Mouse (Mus musculus): ENCODE measurements around the gene Ythdf1. TPM values are rescaled to one million over a fixed set of nuclear protein-coding genes. Genes with fewer than 3 reads are reported as not detected.

Gene Ythdf1
- polyA plus RNA-seq, 1 experiment from 2014 or later: 21.6 TPM

GRCm38 (mm10) chr2:180952731-180953171 is 32.0 kb upstream of the Ythdf1 start:
- H3K27me3 ChIP-seq: peaks cover 73% of the 10 kb centered on the region
- H3K9me3 ChIP-seq (replicated peaks): no peaks in the 10 kb centered on the region
- no peaks in the 10 kb centered on the region for H3K4me1 ChIP-seq (replicated peaks)
- H3K4me2 ChIP-seq: no peak overlapping the region
- no peaks in the 10 kb centered on the region for H3K36me3 ChIP-seq (replicated peaks)
- 26% methylated on average over 9 of the region's 9 CpGs for WGBS (ENCODE audit: insufficient replicate concordance)
- H3K4me3 ChIP-seq (replicated peaks): no peak overlapping the region
- H3K9ac ChIP-seq: no peak overlapping the region
- no peak overlapping the region for H3K27ac ChIP-seq (replicated peaks)
- ATAC-seq (ENCODE audit: insufficient read depth): no peak

- no peaks in the 10 kb centered on the region for H3K4me1 ChIP-seq (replicated peaks)
- H3K36me3 ChIP-seq (replicated peaks): no peaks in the 10 kb centered on the region
- ATAC-seq (ENCODE audit: insufficient read depth): no peak
- H3K4me2 ChIP-seq: no peak overlapping the region
- no peak overlapping the region for H3K4me3 ChIP-seq (replicated peaks)
- no peak overlapping the region for H3K9ac ChIP-seq
- H3K27me3 ChIP-seq: peaks cover 51% of the 10 kb centered on the region
- WGBS (ENCODE audit: insufficient replicate concordance): 17% methylated on average over 1 of the region's 1 CpGs
- H3K27ac ChIP-seq (replicated peaks): no peak overlapping the region
- H3K9me3 ChIP-seq (replicated peaks): no peaks in the 10 kb centered on the region
Measured at GRCm38 (mm10) chr2:180949947-180950346, 29.2 kb upstream of the Ythdf1 start.

- Histone ChIP-seq H3K4me1 (replicated peaks) (no peaks in the 10 kb centered on the region), H3K36me3 (replicated peaks) (no peaks in the 10 kb centered on the region), H3K4me3 (replicated peaks) (no peak overlapping the region), H3K27me3 (no peaks in the 10 kb centered on the region), H3K9ac (no peak overlapping the region), H3K27ac (replicated peaks) (no peak overlapping the region), H3K9me3 (replicated peaks) (no peaks in the 10 kb centered on the region), H3K4me2 (no peak overlapping the region)
- ATAC-seq (ENCODE audit: insufficient read depth): no peak
Measured at GRCm38 (mm10) chr2:180941869-180942268, 21.1 kb upstream of the Ythdf1 start.

GRCm38 (mm10) chr2:180940187-180940586 is 19.4 kb upstream of the Ythdf1 start:
- H3K4me1 ChIP-seq (replicated peaks): no peaks in the 10 kb centered on the region
- H3K9me3 ChIP-seq (replicated peaks): no peaks in the 10 kb centered on the region
- no peak overlapping the region for H3K4me2 ChIP-seq
- H3K27me3 ChIP-seq: no peaks in the 10 kb centered on the region
- no peaks in the 10 kb centered on the region for H3K36me3 ChIP-seq (replicated peaks)
- H3K4me3 ChIP-seq (replicated peaks): no peak overlapping the region
- H3K9ac ChIP-seq: no peak overlapping the region
- H3K27ac ChIP-seq (replicated peaks): no peak overlapping the region
- ATAC-seq (ENCODE audit: insufficient read depth): no peak

GRCm38 (mm10) chr2:180932418-180932817 is 11.7 kb upstream of the Ythdf1 start:
- Histone ChIP-seq H3K4me3 (replicated peaks) (no peak overlapping the region), H3K27me3 (peaks cover 30% of the 10 kb centered on the region), H3K4me1 (replicated peaks) (no peaks in the 10 kb centered on the region), H3K9ac (no peak overlapping the region), H3K36me3 (replicated peaks) (no peaks in the 10 kb centered on the region), H3K9me3 (replicated peaks) (no peaks in the 10 kb centered on the region), H3K27ac (replicated peaks) (no peak overlapping the region), H3K4me2 (no peak overlapping the region)
- WGBS (ENCODE audit: insufficient replicate concordance): 38% methylated on average over 1 of the region's 1 CpGs
- ATAC-seq (ENCODE audit: insufficient read depth): no peak

- Histone ChIP-seq H3K27ac (replicated peaks) (no peak within 1 kb of the TSS), H3K9ac (no peak within 1 kb of the TSS), H3K9me3 (replicated peaks) (no peaks in the 10 kb centered on the region), H3K36me3 (replicated peaks) (no peaks in the 10 kb centered on the region), H3K4me2 (no peak within 1 kb of the TSS), H3K4me1 (replicated peaks) (no peaks in the 10 kb centered on the region), H3K4me3 (replicated peaks) (no peak within 1 kb of the TSS), H3K27me3 (peaks cover 30% of the 10 kb centered on the region)
- 55% methylated on average over 4 of the region's 4 CpGs for WGBS (ENCODE audit: insufficient replicate concordance)
- ATAC-seq (ENCODE audit: insufficient read depth): no peak
Measured at GRCm38 (mm10) chr2:180928723-180929122, 8.0 kb upstream of the Ythdf1 start, which contains the start of gene Birc7. Gene Birc7 (plus strand): TSS chr2:180929023.

- Histone ChIP-seq H3K4me3 (replicated peaks) (no peak overlapping the region), H3K9me3 (replicated peaks) (no peaks in the 10 kb centered on the region), H3K36me3 (replicated peaks) (no peaks in the 10 kb centered on the region), H3K27me3 (peaks cover 8% of the 10 kb centered on the region; the same call in 1 of the 2 replicates), H3K9ac (no peak overlapping the region), H3K4me2 (no peak overlapping the region), H3K27ac (replicated peaks) (no peak overlapping the region), H3K4me1 (replicated peaks) (peaks cover 6% of the 10 kb centered on the region)
- ATAC-seq (ENCODE audit: insufficient read depth): no peak
- 4% methylated on average over 4 of the region's 4 CpGs for WGBS (ENCODE audit: insufficient replicate concordance)
Measured at GRCm38 (mm10) chr2:180925176-180925575, 4.4 kb upstream of the Ythdf1 start.

GRCm38 (mm10) chr2:180922739-180923138 is 2.0 kb upstream of the Ythdf1 start:
- no peak for ATAC-seq (ENCODE audit: insufficient read depth)
- 77% methylated on average over 6 of the region's 6 CpGs for WGBS (ENCODE audit: insufficient replicate concordance)
- Histone ChIP-seq H3K4me3 (replicated peaks) (no peak overlapping the region), H3K9ac (no peak overlapping the region), H3K36me3 (replicated peaks) (peaks cover 11% of the 10 kb centered on the region), H3K9me3 (replicated peaks) (no peaks in the 10 kb centered on the region), H3K27ac (replicated peaks) (no peak overlapping the region), H3K27me3 (no peaks in the 10 kb centered on the region; the same call in 1 of the 2 replicates), H3K4me2 (no peak overlapping the region), H3K4me1 (replicated peaks) (peaks cover 23% of the 10 kb centered on the region)

- peak; percentile 7 for ATAC-seq (ENCODE audit: insufficient read depth)
- H3K27ac ChIP-seq (replicated peaks): peak overlapping the region; percentile 84
- peaks cover 34% of the 10 kb centered on the region for H3K36me3 ChIP-seq (replicated peaks)
- WGBS (ENCODE audit: insufficient replicate concordance): under 1% methylated on average over 61 of the region's 61 CpGs
- H3K4me1 ChIP-seq (replicated peaks): peaks cover 33% of the 10 kb centered on the region
- H3K4me3 ChIP-seq (replicated peaks): peak overlapping the region; percentile 99
- no peaks in the 10 kb centered on the region for H3K9me3 ChIP-seq (replicated peaks)
- H3K4me2 ChIP-seq: peak overlapping the region; percentile 81
- H3K9ac ChIP-seq: peak overlapping the region; percentile 99
- H3K27me3 ChIP-seq: no peaks in the 10 kb centered on the region
Measured at GRCm38 (mm10) chr2:180919913-180920809, 588 bp downstream of the Ythdf1 start.

- Histone ChIP-seq H3K4me3 (replicated peaks) (no peak overlapping the region), H3K4me2 (no peak overlapping the region), H3K9me3 (replicated peaks) (no peaks in the 10 kb centered on the region), H3K27me3 (no peaks in the 10 kb centered on the region), H3K9ac (no peak overlapping the region), H3K27ac (replicated peaks) (no peak overlapping the region), H3K4me1 (replicated peaks) (peaks cover 32% of the 10 kb centered on the region), H3K36me3 (replicated peaks) (peaks cover 74% of the 10 kb centered on the region)
- 45% methylated on average over 3 of the region's 3 CpGs for WGBS (ENCODE audit: insufficient replicate concordance)
- no peak for ATAC-seq (ENCODE audit: insufficient read depth)
Measured at GRCm38 (mm10) chr2:180915886-180916433, 4.8 kb downstream of the Ythdf1 start.

- no peak for ATAC-seq (ENCODE audit: insufficient read depth)
- peaks cover 78% of the 10 kb centered on the region for H3K36me3 ChIP-seq (replicated peaks)
- no peak overlapping the region for H3K27ac ChIP-seq (replicated peaks)
- 88% methylated on average over 12 of the region's 12 CpGs for WGBS (ENCODE audit: insufficient replicate concordance)
- H3K4me3 ChIP-seq (replicated peaks): no peak overlapping the region
- H3K9me3 ChIP-seq (replicated peaks): no peaks in the 10 kb centered on the region
- H3K4me2 ChIP-seq: no peak overlapping the region
- H3K4me1 ChIP-seq (replicated peaks): peaks cover 5% of the 10 kb centered on the region; the same call in 1 of the 2 replicates
- no peak overlapping the region for H3K9ac ChIP-seq
- H3K27me3 ChIP-seq: no peaks in the 10 kb centered on the region
Measured at GRCm38 (mm10) chr2:180910928-180911327, 9.8 kb downstream of the Ythdf1 start.
